Mouse (Mus musculus): Measurements from ENCODE around the gene Cldn24. TPM values are rescaled to one million over a fixed set of nuclear protein-coding genes. Genes with fewer than 3 reads are reported as not detected.
"Not testable (repeated sequence)": the region's sequence is repeated elsewhere in the genome, so short reads cannot be mapped to it uniquely, and the experiment has no call there.

The Cldn24 gene
- total and polyA plus RNA-seq, 2 experiments from 2014 or later: not detected

DNA sequence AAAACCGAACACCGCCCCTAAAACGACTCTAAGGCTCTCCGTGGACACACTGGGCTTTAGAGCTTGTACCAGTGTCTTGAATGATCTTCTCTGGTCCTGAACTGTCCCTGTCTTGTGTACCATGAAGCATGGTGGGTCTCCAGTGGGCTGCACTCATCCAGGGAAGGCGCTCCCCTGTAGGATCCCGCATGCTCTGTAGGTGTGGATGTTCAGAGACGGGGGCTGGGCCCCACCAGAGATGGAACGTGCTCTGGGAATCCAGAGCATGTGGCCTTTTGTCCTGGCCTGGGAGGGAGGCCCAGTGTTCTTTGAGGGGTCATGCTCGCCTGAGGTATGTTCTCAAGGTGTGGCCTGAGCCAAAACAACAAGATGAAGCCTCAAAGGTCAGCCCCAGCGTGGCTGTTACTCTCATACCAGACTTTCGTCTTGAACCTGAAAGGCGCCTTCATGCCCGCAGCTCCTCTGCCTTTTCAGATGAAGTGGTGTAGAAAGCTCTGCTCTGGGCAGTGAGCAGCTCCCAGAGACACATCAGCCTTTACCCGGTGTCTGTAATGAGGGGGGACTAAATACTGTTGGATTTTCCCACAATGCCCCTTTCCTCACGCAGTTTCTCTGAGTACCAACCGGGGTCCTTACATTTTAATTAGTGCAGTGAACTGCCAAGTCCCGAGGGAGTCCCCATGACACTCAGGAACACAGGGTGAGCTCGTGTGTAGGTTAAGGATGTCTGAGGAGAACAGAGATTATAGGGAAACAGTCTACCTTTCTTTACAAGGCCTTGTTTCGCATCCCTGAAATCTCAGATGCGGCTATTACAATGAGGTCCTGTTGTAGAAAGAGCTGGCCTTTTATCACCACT lies 800 bp upstream of the Cldn24 start:
- ATAC-seq (ENCODE audit: insufficient read depth, low read depth) (no peak), DNase-seq (ENCODE audit: low spot score) (no peak)
- no peaks in the 10 kb centered on the region for H3K4me1 ChIP-seq (ENCODE audit: control insufficient read depth, insufficient read depth)
- no peaks in the 10 kb centered on the region for H3K9me3 ChIP-seq (replicated peaks; ENCODE audit: control insufficient read depth, low read length)
- TF ChIP-seq CTCF (IDR thresholded peaks at IDR 0.05; ENCODE audit: low read depth) (no peak), EP300 (IDR thresholded peaks at IDR 0.05; ENCODE audit: low read depth) (no peak)
- no peak overlapping the region for H3K27ac ChIP-seq (ENCODE audit: low read depth)
- H3K4me3 ChIP-seq (ENCODE audit: low read depth, low read length): no peak overlapping the region
- H3K36me3 ChIP-seq (replicated peaks; ENCODE audit: control insufficient read depth, insufficient read depth, low read length): no peaks in the 10 kb centered on the region
- H3K27me3 ChIP-seq (ENCODE audit: control insufficient read depth, insufficient read depth, low read length): no peaks in the 10 kb centered on the region
- no peak overlapping the region for H3K9ac ChIP-seq (replicated peaks; ENCODE audit: low read depth, low read length)
- WGBS: 85% methylated on average over 20 of the region's 20 CpGs
- H3K4me2 ChIP-seq (ENCODE audit: low read depth, low read length): no peak overlapping the region

GRCm38 (mm10) chr8:47822541-47822940 lies 598 bp downstream of the Cldn24 start:
- H3K4me2 ChIP-seq (ENCODE audit: low read depth, low read length); H3K36me3 ChIP-seq (replicated peaks; ENCODE audit: control insufficient read depth, insufficient read depth, low read length); H3K9ac ChIP-seq (replicated peaks; ENCODE audit: low read depth, low read length); H3K27me3 ChIP-seq (ENCODE audit: control insufficient read depth, insufficient read depth, low read length); H3K4me3 ChIP-seq (ENCODE audit: low read depth, low read length); H3K27ac ChIP-seq (ENCODE audit: low read depth); H3K9me3 ChIP-seq (replicated peaks; ENCODE audit: control insufficient read depth, low read length); ATAC-seq (ENCODE audit: insufficient read depth, low read depth); H3K4me1 ChIP-seq (ENCODE audit: control insufficient read depth, insufficient read depth); DNase-seq (ENCODE audit: low spot score): not testable (repeated sequence)
- 70% methylated on average over 7 of the region's 9 CpGs for WGBS

DNA sequence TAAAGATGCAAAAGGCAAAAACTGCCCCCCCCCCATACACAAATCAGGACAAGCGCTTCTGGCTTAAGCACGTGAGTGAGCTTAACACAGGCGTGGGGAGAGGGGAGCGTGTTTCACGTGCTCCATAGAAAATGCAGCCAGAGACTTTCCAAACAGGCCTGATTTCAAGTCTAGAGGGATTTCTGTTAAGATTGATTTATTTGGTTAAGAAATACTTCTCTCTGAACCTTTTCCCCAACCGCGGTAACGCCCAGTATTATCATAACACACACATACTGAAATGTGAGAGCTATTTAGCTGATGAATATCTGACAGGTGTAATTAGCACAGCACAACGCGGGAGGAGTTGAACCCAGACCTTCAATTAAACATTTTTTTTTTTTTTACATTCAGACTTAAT lies 1.8 kb downstream of the Cldn24 start:
- no peak for DNase-seq (ENCODE audit: low spot score)
- TF ChIP-seq EP300 (IDR thresholded peaks at IDR 0.05; ENCODE audit: low read depth): no peak
- TF ChIP-seq CTCF (IDR thresholded peaks at IDR 0.05; ENCODE audit: low read depth): no peak

GRCm38 (mm10) chr8:47824182-47824581 lies 2.2 kb downstream of the Cldn24 start, which contains the start of gene Cldn22:
Cldn22 (plus strand) TSS chr8:47824482.
- Histone ChIP-seq H3K9ac (replicated peaks; ENCODE audit: low read depth, low read length) (no peak within 1 kb of the TSS), H3K9me3 (replicated peaks; ENCODE audit: control insufficient read depth, low read length) (no peaks in the 10 kb centered on the region), H3K36me3 (replicated peaks; ENCODE audit: control insufficient read depth, insufficient read depth, low read length) (peaks cover 18% of the 10 kb centered on the region), H3K4me1 (ENCODE audit: control insufficient read depth, insufficient read depth) (no peaks in the 10 kb centered on the region), H3K4me3 (ENCODE audit: low read depth, low read length) (no peak within 1 kb of the TSS), H3K27me3 (ENCODE audit: control insufficient read depth, insufficient read depth, low read length) (no peaks in the 10 kb centered on the region), H3K27ac (ENCODE audit: low read depth) (no peak within 1 kb of the TSS), H3K4me2 (ENCODE audit: low read depth, low read length) (no peak within 1 kb of the TSS)
- ATAC-seq (ENCODE audit: insufficient read depth, low read depth): no peak
- 78% methylated on average over 13 of the region's 13 CpGs for WGBS
- DNase-seq (ENCODE audit: low spot score): no peak
- no peak for TF ChIP-seq CTCF (IDR thresholded peaks at IDR 0.05; ENCODE audit: low read depth)
- TF ChIP-seq EP300 (IDR thresholded peaks at IDR 0.05; ENCODE audit: low read depth): no peak

More for the DNA sequence above, 1.8 kb downstream of the Cldn24 start:
- WGBS: 80% methylated on average over 10 of the region's 10 CpGs
- no peak overlapping the region for H3K4me3 ChIP-seq (ENCODE audit: low read depth, low read length)
- no peak overlapping the region for H3K9ac ChIP-seq (replicated peaks; ENCODE audit: low read depth, low read length)
- no peaks in the 10 kb centered on the region for H3K27me3 ChIP-seq (ENCODE audit: control insufficient read depth, insufficient read depth, low read length)
- no peaks in the 10 kb centered on the region for H3K9me3 ChIP-seq (replicated peaks; ENCODE audit: control insufficient read depth, low read length)
- no peak for ATAC-seq (ENCODE audit: insufficient read depth, low read depth)
- no peak overlapping the region for H3K4me2 ChIP-seq (ENCODE audit: low read depth, low read length)
- no peak overlapping the region for H3K27ac ChIP-seq (ENCODE audit: low read depth)
- H3K4me1 ChIP-seq (ENCODE audit: control insufficient read depth, insufficient read depth): no peaks in the 10 kb centered on the region
- peaks cover 14% of the 10 kb centered on the region for H3K36me3 ChIP-seq (replicated peaks; ENCODE audit: control insufficient read depth, insufficient read depth, low read length)

DNA sequence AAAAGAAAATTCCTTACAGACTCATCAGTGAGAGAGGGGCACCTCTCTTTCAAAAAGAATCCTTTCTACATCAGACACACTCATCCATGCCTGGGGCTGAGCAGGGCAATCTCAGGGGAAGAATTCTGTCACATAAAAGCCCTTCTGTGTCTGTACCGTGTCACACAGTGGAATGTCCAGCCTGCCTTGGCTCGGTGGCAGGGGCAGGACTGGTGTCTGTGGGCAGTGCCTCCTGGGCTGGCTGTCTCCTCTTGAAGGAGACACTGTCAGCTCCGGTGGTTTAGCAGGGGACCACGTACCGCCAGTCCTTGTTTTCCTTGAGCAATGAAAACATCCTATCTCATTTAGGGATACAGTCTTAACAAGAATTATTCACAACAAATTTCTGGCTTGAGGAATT lies 3.7 kb downstream of the Cldn24 start:
- Histone ChIP-seq H3K36me3 (replicated peaks; ENCODE audit: control insufficient read depth, insufficient read depth, low read length) (peaks cover 32% of the 10 kb centered on the region), H3K4me3 (ENCODE audit: low read depth, low read length) (no peak overlapping the region), H3K27ac (ENCODE audit: low read depth) (no peak overlapping the region), H3K27me3 (ENCODE audit: control insufficient read depth, insufficient read depth, low read length) (no peaks in the 10 kb centered on the region), H3K9me3 (replicated peaks; ENCODE audit: control insufficient read depth, low read length) (no peaks in the 10 kb centered on the region), H3K4me1 (ENCODE audit: control insufficient read depth, insufficient read depth) (no peaks in the 10 kb centered on the region), H3K9ac (replicated peaks; ENCODE audit: low read depth, low read length) (no peak overlapping the region), H3K4me2 (ENCODE audit: low read depth, low read length) (no peak overlapping the region)
- DNase-seq (ENCODE audit: low spot score) (no peak), ATAC-seq (ENCODE audit: insufficient read depth, low read depth) (peak; percentile 67)
- TF ChIP-seq EP300 (IDR thresholded peaks at IDR 0.05; ENCODE audit: low read depth) (no peak), CTCF (IDR thresholded peaks at IDR 0.05; ENCODE audit: low read depth) (no peak)
- 27% methylated on average over 5 of the region's 5 CpGs for WGBS

DNA sequence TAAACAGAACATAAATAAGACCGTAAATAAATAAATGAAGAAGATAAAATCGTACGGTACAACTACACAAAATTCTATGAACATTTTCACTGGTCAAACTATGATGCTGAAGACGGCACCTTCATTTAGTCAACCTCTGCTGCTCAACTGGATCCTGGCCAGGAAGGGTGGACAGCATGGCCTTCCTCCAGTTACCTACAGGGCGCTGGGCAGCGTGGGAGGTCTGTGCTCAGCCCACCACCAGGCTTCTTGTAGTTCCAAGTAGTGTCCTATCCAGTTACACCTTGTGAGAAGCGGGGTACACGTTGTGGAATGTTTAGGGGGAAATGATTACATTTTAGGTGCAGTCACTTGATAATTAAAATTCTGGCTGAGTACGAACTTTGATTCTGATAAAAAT lies 5.0 kb downstream of the Cldn24 start:
- Histone ChIP-seq H3K4me2 (ENCODE audit: low read depth, low read length) (no peak overlapping the region), H3K9ac (replicated peaks; ENCODE audit: low read depth, low read length) (no peak overlapping the region), H3K27ac (ENCODE audit: low read depth) (no peak overlapping the region), H3K9me3 (replicated peaks; ENCODE audit: control insufficient read depth, low read length) (no peaks in the 10 kb centered on the region), H3K27me3 (ENCODE audit: control insufficient read depth, insufficient read depth, low read length) (no peaks in the 10 kb centered on the region), H3K4me3 (ENCODE audit: low read depth, low read length) (no peak overlapping the region), H3K4me1 (ENCODE audit: control insufficient read depth, insufficient read depth) (no peaks in the 10 kb centered on the region), H3K36me3 (replicated peaks; ENCODE audit: control insufficient read depth, insufficient read depth, low read length) (peaks cover 43% of the 10 kb centered on the region)
- 86% methylated on average over 9 of the region's 9 CpGs for WGBS
- TF ChIP-seq EP300 (IDR thresholded peaks at IDR 0.05; ENCODE audit: low read depth) (no peak), CTCF (IDR thresholded peaks at IDR 0.05; ENCODE audit: low read depth) (no peak)
- DNase-seq (ENCODE audit: low spot score) (no peak), ATAC-seq (ENCODE audit: insufficient read depth, low read depth) (no peak)

Measured in heart, postnatal 0 days (tissue).